Mouse (Mus musculus): ENCODE data around the gene Prpf38b.

- TF ChIP-seq CTCF (IDR thresholded peaks at IDR 0.05; ENCODE audit: low read depth, low read length) = no peak
- TF ChIP-seq POLR2A (IDR thresholded peaks at IDR 0.05; ENCODE audit: extremely low read depth, insufficient read depth, low read length) = no peak
Observed at GRCm38 (mm10) chr3:108889908-108890307, 21.6 kb downstream of the Prpf38b start, which contains the start of gene Fndc7.

All from liver, adult 2 months (tissue).